Mouse (Mus musculus): ENCODE data around the gene 9130409I23Rik. TPM values are rescaled to one million over a fixed set of nuclear protein-coding genes. Genes with fewer than 3 reads are reported as not detected.

9130409I23Rik gene
- polyA plus RNA-seq, 1 experiment from 2014 or later = 0.72 TPM

GRCm38 (mm10) chr1:181064648-181065047, 13.6 kb downstream of the 9130409I23Rik start:
- Histone ChIP-seq H3K4me1 (replicated peaks; ENCODE audit: control insufficient read depth, insufficient read depth) (0 out of 2 replicates have a peak, but pooled peaks cover 3% of the 10 kb centered on the region), H3K4me2 (replicated peaks; ENCODE audit: low read depth) (no peak overlapping the region), H3K9me3 (ENCODE audit: control insufficient read depth, low read length) (no peaks in the 10 kb centered on the region), H3K9ac (ENCODE audit: low read length) (no peak overlapping the region), H3K4me3 (ENCODE audit: low read depth, low read length) (no peak overlapping the region), H3K27ac (replicated peaks) (no peak overlapping the region), H3K36me3 (ENCODE audit: control insufficient read depth, insufficient read depth, low read length) (no peaks in the 10 kb centered on the region), H3K27me3 (ENCODE audit: control insufficient read depth, insufficient read depth, low read length) (no peaks in the 10 kb centered on the region)
- TF ChIP-seq CTCF (IDR thresholded peaks at IDR 0.05; ENCODE audit: low read depth) (no peak), EP300 (optimal IDR thresholded peaks at IDR 0.05) (no peak)
- WGBS = 51% methylated on average over 6 of the region's 6 CpGs
- no peak for ATAC-seq (ENCODE audit: low FRiP score, low TSS enrichment)
- DNase-seq (ENCODE audit: low spot score) = no peak

DNA sequence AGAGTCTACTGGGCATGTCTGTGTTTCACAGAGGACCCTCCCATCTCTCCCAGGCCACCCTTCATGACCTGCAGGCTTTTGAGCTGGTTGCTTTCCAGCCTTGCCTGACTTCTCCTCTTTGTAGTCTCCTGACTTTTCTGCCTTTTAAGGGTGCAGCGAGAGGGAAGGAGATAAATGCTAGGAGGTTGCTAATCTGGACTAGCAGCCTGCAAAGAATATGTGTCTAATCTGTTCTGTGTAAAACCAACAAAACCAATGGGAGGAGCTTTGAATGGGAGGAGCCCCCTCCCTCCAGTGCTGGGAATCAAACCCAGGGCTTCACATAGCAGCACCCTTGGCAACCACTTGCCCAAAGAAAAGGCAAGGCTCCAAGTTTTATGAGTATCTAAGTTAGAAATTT, 17.3 kb downstream of the 9130409I23Rik start:
- no peak for TF ChIP-seq EP300 (optimal IDR thresholded peaks at IDR 0.05)
- TF ChIP-seq CTCF (IDR thresholded peaks at IDR 0.05; ENCODE audit: low read depth) = no peak
- 0 out of 2 replicates have a peak, but pooled peaks cover 3% of the 10 kb centered on the region for H3K4me1 ChIP-seq (replicated peaks; ENCODE audit: control insufficient read depth, insufficient read depth)
- DNase-seq (ENCODE audit: low spot score) (no peak), ATAC-seq (ENCODE audit: low FRiP score, low TSS enrichment) (no peak)
- no peak overlapping the region for H3K27ac ChIP-seq (replicated peaks)
- H3K4me2 ChIP-seq (replicated peaks; ENCODE audit: low read depth) = no peak overlapping the region
- no peaks in the 10 kb centered on the region for H3K27me3 ChIP-seq (ENCODE audit: control insufficient read depth, insufficient read depth, low read length)
- no peaks in the 10 kb centered on the region for H3K9me3 ChIP-seq (ENCODE audit: control insufficient read depth, low read length)
- H3K36me3 ChIP-seq (ENCODE audit: control insufficient read depth, insufficient read depth, low read length) = no peaks in the 10 kb centered on the region
- no peak overlapping the region for H3K9ac ChIP-seq (ENCODE audit: low read length)
- no peak overlapping the region for H3K4me3 ChIP-seq (ENCODE audit: low read depth, low read length)
- 57% methylated on average over 1 of the region's 1 CpGs for WGBS

GRCm38 (mm10) chr1:181069671-181070070, 18.6 kb downstream of the 9130409I23Rik start:
- WGBS = 50% methylated on average over 11 of the region's 11 CpGs
- Histone ChIP-seq H3K36me3 (ENCODE audit: control insufficient read depth, insufficient read depth, low read length) (no peaks in the 10 kb centered on the region), H3K9ac (ENCODE audit: low read length) (no peak overlapping the region), H3K4me2 (replicated peaks; ENCODE audit: low read depth) (no peak overlapping the region), H3K4me3 (ENCODE audit: low read depth, low read length) (no peak overlapping the region), H3K4me1 (replicated peaks; ENCODE audit: control insufficient read depth, insufficient read depth) (0 out of 2 replicates have a peak, but pooled peaks cover 3% of the 10 kb centered on the region), H3K9me3 (ENCODE audit: control insufficient read depth, low read length) (no peaks in the 10 kb centered on the region), H3K27me3 (ENCODE audit: control insufficient read depth, insufficient read depth, low read length) (no peaks in the 10 kb centered on the region), H3K27ac (replicated peaks) (no peak overlapping the region)
- no peak for TF ChIP-seq EP300 (optimal IDR thresholded peaks at IDR 0.05)
- no peak for TF ChIP-seq CTCF (IDR thresholded peaks at IDR 0.05; ENCODE audit: low read depth)
- DNase-seq (ENCODE audit: low spot score) (no peak), ATAC-seq (ENCODE audit: low FRiP score, low TSS enrichment) (no peak)

- DNase-seq (ENCODE audit: low spot score) (no peak), ATAC-seq (ENCODE audit: low FRiP score, low TSS enrichment) (no peak)
- no peaks in the 10 kb centered on the region for H3K36me3 ChIP-seq (ENCODE audit: control insufficient read depth, insufficient read depth, low read length)
- no peaks in the 10 kb centered on the region for H3K9me3 ChIP-seq (ENCODE audit: control insufficient read depth, low read length)
- H3K27me3 ChIP-seq (ENCODE audit: control insufficient read depth, insufficient read depth, low read length) = no peaks in the 10 kb centered on the region
- TF ChIP-seq CTCF (IDR thresholded peaks at IDR 0.05; ENCODE audit: low read depth) (peak; percentile 34), EP300 (optimal IDR thresholded peaks at IDR 0.05) (no peak)
- H3K4me2 ChIP-seq (replicated peaks; ENCODE audit: low read depth) = no peak overlapping the region
- H3K27ac ChIP-seq (replicated peaks) = no peak overlapping the region
- 40% methylated on average over 5 of the region's 5 CpGs for WGBS
- no peak overlapping the region for H3K9ac ChIP-seq (ENCODE audit: low read length)
- H3K4me3 ChIP-seq (ENCODE audit: low read depth, low read length) = no peak overlapping the region
- no peaks in the 10 kb centered on the region for H3K4me1 ChIP-seq (replicated peaks; ENCODE audit: control insufficient read depth, insufficient read depth)
Observed at GRCm38 (mm10) chr1:181073075-181073474, 22.0 kb downstream of the 9130409I23Rik start.

GRCm38 (mm10) chr1:181084021-181084420, 33.0 kb downstream of the 9130409I23Rik start:
- Histone ChIP-seq H3K4me1 (replicated peaks; ENCODE audit: control insufficient read depth, insufficient read depth) (no peaks in the 10 kb centered on the region), H3K9ac (ENCODE audit: low read length) (no peak overlapping the region), H3K27me3 (ENCODE audit: control insufficient read depth, insufficient read depth, low read length) (no peaks in the 10 kb centered on the region), H3K27ac (replicated peaks) (no peak overlapping the region), H3K4me3 (ENCODE audit: low read depth, low read length) (no peak overlapping the region), H3K36me3 (ENCODE audit: control insufficient read depth, insufficient read depth, low read length) (no peaks in the 10 kb centered on the region), H3K4me2 (replicated peaks; ENCODE audit: low read depth) (no peak overlapping the region), H3K9me3 (ENCODE audit: control insufficient read depth, low read length) (no peaks in the 10 kb centered on the region)
- WGBS = 31% methylated on average over 2 of the region's 2 CpGs
- peak; percentile 33 for DNase-seq (ENCODE audit: low spot score)
- no peak for TF ChIP-seq EP300 (optimal IDR thresholded peaks at IDR 0.05)
- no peak for TF ChIP-seq CTCF (IDR thresholded peaks at IDR 0.05; ENCODE audit: low read depth)
- no peak for ATAC-seq (ENCODE audit: low FRiP score, low TSS enrichment)

DNA sequence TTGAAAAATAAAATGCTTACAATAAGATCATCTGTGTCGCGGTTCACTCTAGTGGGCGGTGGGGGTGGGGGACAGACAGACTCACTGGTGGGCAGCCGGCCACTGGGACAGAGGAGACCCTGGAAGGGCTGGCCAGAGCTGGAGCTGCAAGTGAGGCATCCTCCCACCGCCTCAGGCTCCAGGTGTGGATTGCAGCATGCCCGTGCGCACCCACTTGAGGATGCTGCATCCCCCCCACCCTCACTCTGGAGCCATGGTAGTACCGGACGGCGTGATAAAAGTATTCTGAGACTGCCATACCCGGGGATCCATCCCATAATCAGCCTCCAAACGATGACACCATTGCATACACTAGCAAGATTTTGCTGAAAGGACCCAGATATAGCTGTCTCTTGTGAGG, 39.0 kb downstream of the 9130409I23Rik start:
- 69% methylated on average over 12 of the region's 12 CpGs for WGBS
- Histone ChIP-seq H3K4me1 (replicated peaks; ENCODE audit: control insufficient read depth, insufficient read depth) (no peaks in the 10 kb centered on the region), H3K4me3 (ENCODE audit: low read depth, low read length) (no peak overlapping the region), H3K27me3 (ENCODE audit: control insufficient read depth, insufficient read depth, low read length) (no peaks in the 10 kb centered on the region), H3K9ac (ENCODE audit: low read length) (no peak overlapping the region), H3K36me3 (ENCODE audit: control insufficient read depth, insufficient read depth, low read length) (peaks cover 8% of the 10 kb centered on the region), H3K27ac (replicated peaks) (no peak overlapping the region), H3K9me3 (ENCODE audit: control insufficient read depth, low read length) (no peaks in the 10 kb centered on the region), H3K4me2 (replicated peaks; ENCODE audit: low read depth) (no peak overlapping the region)
- no peak for DNase-seq (ENCODE audit: low spot score)
- TF ChIP-seq EP300 (optimal IDR thresholded peaks at IDR 0.05) = no peak
- no peak for TF ChIP-seq CTCF (IDR thresholded peaks at IDR 0.05; ENCODE audit: low read depth)
- ATAC-seq (ENCODE audit: low FRiP score, low TSS enrichment) = no peak

Other genes starting within 250 kb of the 9130409I23Rik start
- gene H3f3a, start 237.3 kb upstream of the 9130409I23Rik start, polyA plus RNA-seq (2015; fragmentation: Nextera tagmentation; extraction: Ambion mirVana) = 1,633 and 1,693 TPM in 2 replicates
- 18.8 and 20.0 TPM in 2 replicates for gene Sde2, start 200.1 kb upstream of the 9130409I23Rik start, polyA plus RNA-seq (2015; fragmentation: Nextera tagmentation; extraction: Ambion mirVana)
- 0.13 and 0.15 TPM in 2 replicates for gene Lefty2, start 158.1 kb upstream of the 9130409I23Rik start, polyA plus RNA-seq (2015; fragmentation: Nextera tagmentation; extraction: Ambion mirVana)
- 62.6 and 63.7 TPM in 2 replicates for gene Pycr2, start 146.9 kb upstream of the 9130409I23Rik start, polyA plus RNA-seq (2015; fragmentation: Nextera tagmentation; extraction: Ambion mirVana)
- 6.1 TPM in 2 replicates for gene Lefty1, start 116.2 kb upstream of the 9130409I23Rik start, polyA plus RNA-seq (2015; fragmentation: Nextera tagmentation; extraction: Ambion mirVana)
- gene Tmem63a, start 108.9 kb upstream of the 9130409I23Rik start, polyA plus RNA-seq (2015; fragmentation: Nextera tagmentation; extraction: Ambion mirVana) = 35.2 and 36.7 TPM in 2 replicates
- 30.0 and 32.2 TPM in 2 replicates for gene Ephx1, start 30.3 kb upstream of the 9130409I23Rik start, polyA plus RNA-seq (2015; fragmentation: Nextera tagmentation; extraction: Ambion mirVana)
- gene Nvl, start 93.0 kb downstream of the 9130409I23Rik start, polyA plus RNA-seq (2015; fragmentation: Nextera tagmentation; extraction: Ambion mirVana) = 11.1 and 12.1 TPM in 2 replicates
- 116 and 118 TPM in 2 replicates for gene Cnih4, start 93.5 kb downstream of the 9130409I23Rik start, polyA plus RNA-seq (2015; fragmentation: Nextera tagmentation; extraction: Ambion mirVana)
- 42.1 and 45.4 TPM in 2 replicates for gene Wdr26, start 160.8 kb downstream of the 9130409I23Rik start, polyA plus RNA-seq (2015; fragmentation: Nextera tagmentation; extraction: Ambion mirVana)